Mouse (Mus musculus) T-helper 2 cell (primary cell): ENCODE results near the gene Ttc12.

Experiments
- in situ Hi-C: fragments of 300-600 bp; cut with MboI, MseI; formaldehyde crosslinking; loops from one replicate; pipeline ENCODE4 v1.15.1; 2025; ENCODE audit warnings: high pct_unique_total_duplicates

The Ttc12 gene

DNA sequence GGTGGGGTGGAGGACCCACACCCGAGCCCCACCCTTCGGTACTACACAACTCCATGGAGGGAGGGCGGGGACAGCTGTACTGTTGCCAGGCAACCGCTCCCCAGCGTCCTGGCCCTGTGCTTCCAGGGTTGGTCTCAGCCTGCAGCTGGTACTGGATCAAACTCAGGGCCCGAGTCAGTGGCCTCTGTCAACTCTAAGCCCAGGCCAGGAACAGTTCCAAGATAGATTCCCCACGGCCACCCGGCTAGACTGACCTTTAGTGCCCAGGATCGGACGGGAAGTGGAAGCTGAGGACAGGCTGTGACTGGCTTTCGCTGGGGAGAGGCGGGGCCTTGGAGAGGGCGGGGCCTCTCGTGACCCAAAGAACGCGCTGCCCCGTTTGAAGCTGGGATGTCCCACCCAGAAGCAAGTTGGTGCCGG lies at the start of gene Ttc12:
Gene Ttc12, minus strand, starts transcription at position 334 of the 420 bp plus-strand sequence.
- in situ Hi-C loops, result loop anchor here (5.0 kb wide), 1 partner anchor 409 kb away; no protein-coding TSS in a partner anchor

DNA sequence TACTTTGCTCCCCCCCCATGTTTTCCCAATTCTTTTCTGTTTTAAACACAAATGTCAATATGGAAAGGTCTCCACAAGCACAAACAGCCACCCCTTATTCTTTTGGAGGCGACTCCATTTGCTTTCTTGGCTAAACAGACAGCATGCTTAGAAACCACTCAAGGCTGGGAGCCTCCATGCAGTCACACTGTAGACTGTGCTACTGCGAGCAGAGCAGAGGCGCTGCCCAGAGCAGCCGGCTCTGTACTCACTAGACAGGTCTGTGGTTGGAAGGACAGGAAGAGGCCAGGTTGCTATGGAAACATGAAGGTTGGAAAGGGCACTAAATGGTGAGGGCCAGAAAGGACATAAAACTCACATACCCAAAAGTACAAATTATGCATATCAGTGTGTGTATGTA lies 48.9 kb upstream of the Ttc12 start:
- in situ Hi-C loops, result no loop called here

DNA sequence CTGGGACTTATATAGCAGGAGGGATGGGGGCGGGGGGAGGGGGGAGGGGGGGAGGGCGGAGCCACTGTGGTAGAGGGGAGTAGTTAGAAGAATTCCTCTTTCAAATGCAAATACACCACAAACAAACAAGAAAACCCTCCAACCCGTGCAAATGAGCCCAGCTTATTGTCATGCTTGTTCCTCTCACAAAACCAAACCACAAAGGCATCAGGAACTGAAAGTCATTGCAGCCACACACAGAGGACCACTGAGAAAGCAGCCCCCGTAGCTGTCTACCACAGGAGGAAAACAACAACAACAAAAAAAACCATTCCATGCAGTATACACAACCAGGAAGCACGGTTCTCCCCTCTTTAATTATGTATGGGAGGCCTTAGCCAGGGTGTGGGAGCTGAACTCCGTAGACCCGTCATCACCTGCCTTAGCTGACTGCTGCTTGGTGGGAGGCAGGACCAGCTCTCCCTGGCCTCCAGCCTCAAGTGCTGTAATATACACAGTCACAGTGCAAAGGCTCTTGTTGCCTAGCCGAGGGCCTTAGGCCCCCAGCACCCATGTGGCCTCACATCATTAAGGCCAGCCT lies 48.0 kb upstream of the Ttc12 start:
- in situ Hi-C loops, result no loop called here

DNA sequence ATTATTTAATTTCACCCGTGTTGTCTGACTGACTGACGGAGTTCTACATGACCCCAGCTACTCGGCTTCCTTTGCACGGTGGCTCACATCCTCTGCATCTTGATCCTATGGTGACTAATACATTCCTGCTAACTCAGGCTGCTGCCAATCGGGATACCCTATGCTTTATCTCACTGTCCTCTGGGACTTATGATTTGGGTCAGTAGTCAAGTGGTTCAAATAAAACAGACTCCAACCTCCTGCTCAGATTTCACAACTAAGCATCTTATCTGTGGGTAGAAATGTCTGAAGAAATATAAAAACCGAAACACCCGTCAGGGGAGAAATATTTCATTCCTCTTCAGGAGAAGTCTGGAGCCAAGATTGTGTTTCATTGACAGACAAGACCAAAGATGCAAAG lies 47.4 kb upstream of the Ttc12 start:
- in situ Hi-C loops, result no loop called here

DNA sequence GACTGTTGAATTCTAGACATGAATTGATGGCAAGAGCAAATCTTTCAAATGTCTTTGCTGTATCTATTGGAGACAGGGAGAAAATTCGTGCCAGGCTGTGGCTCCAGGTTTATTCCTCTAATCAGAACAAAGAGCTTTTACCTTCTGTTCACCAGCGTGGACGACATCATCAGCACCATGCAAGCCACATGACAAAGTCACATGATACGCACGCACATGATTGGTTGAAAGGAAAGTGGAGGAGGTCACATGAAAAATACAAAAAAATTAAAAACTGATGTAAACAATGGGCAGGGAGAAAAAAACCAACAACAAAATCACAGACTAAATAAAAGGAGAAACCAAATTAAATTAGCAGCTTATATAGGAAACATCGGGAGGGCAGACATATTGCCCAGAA lies 45.8 kb upstream of the Ttc12 start:
- in situ Hi-C loops, result no loop called here

DNA sequence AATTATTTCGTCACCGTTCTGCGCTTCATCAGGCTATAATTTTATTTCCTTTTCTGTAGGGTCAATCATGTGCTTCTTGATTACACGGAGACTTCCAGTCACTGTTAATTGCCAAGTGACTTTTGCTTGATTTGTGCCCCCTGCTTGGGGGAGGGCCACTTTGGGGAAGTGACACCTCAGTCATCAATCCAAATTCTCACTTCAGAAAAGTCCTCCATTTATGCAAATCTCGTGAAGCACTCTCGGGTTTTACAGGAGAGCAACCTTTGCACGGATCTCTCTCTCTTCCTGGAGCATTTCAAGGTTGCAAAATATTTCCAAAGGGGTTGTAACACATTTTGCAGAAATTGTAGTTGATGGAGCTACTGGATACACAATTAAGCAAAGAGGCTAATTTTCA lies 45.2 kb upstream of the Ttc12 start:
- in situ Hi-C loops, result no loop called here

DNA sequence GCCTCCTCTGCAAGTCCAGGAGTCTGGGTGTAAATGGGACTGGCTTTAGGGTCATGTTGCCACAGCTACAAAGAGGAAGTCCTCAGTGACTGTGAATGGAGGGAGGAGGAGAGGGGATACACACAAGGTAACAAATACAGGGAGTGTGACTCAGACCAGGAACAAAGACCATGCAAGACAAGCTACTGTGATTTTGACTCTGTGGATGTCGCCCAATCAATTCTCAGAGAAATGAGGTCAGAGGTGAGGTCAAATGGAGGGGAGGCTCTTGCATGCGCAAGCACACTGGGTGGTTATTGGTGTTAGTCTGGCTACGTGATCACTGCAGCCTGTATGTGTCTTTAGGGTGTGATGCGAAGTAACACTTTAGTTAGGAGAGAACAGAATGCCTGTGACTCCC lies 44.7 kb upstream of the Ttc12 start:
- in situ Hi-C loops, result no loop called here

DNA sequence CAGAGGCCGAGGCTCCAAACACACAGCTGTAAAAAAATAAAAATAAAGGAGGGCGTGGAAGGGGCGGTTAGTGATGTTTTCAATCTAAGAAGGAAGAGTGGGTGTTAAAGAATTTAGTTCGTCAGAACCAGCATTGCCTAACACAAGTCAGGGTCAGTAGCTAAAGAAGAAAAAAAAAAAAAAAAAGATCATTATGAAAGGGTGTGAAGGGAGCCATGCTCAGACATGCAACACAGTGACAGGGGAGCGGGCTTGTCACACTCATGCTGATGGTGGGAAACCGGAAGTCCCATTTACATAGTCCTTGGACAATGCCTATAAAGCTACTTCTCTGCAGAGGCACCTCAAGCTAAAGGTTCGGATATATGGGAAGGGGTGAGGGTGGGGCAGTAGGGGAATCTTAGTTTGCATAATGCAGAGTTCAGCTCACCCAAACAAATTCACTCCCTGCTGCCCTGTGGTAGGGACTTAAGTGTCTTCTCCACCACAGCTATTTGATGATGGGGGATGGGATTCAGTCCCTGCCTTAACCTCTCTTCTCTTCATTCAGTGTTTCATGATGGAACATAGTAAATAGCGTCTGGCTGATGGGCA lies 43.4 kb upstream of the Ttc12 start:
- in situ Hi-C loops, result no loop called here

DNA sequence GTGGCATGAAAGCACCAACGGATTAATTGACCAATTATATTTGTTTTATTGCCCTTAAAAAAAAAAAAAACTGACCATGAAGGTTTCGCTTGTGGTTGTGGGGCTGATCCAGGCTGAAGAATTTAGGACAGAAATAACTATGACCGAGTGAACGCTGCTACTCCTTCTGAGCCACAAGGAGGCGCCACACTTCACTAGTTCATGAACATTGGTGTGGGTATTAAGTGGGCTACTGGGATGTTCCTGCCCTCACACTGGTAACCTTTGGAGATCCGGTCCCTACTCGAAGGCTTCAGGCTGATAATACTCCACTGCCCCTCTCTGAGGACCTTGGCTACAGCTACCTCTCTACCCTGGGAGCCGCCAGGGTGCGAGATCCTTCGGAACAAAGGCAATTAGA lies 42.9 kb upstream of the Ttc12 start:
- in situ Hi-C loops, result no loop called here

DNA sequence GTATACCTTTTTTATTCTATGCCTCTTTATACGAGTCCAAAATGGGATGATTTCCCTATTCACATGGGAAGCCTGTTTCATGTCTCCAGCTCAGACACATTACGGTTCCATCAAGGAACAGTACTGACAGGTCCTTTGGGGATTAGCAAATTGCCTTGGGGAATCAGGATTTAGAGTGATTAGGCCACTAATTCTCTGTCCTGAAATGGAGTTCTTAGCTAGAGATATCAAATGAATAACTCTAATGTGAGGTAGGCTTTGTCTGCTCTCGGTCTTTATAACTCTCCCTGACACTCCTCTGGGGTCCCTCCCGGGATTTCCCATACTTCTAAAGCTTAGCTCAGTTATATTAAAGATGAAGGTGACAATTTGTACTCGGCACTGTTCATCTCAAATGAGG lies 42.0 kb upstream of the Ttc12 start:
- in situ Hi-C loops, result no loop called here

DNA sequence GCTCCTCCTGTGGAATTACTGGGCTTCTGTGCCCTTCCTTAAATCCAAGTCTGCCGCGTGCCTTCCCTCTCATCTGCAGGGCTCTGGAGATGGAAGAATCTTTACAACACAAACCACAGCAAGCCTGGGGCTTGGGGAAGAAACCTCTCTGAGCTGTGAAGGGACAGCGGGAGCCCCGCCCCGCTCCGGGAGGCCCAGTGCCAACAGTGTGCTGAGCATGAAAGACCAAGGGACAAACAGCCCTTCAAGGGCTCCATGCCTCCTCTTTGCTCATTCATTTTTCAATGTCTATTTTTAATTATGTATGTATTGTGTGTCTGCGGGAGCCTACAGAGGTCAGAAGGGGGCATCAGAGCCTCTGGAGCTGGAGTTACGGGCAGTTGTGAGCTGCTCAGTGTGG lies 41.3 kb upstream of the Ttc12 start:
- in situ Hi-C loops, result no loop called here

DNA sequence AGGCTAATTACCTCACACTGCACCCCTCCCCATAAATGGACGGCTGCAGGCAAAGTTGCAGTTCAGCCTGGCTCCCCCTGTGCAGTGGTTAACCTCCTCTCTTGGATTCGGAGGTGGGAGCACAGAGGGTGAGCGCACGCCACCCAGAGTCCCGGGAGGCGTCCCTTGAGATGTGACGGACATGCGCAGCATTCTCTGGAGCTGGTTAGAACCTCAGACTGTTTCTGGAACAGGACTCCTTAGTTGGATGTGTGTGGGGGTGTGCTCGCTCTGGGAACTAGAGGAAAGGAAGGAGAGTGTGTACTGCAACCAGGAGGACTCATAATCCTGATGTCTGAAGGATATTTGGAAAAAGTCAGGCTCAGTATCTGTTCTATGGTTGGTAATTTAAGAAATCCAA lies 38.7 kb upstream of the Ttc12 start:
- in situ Hi-C loops, result no loop called here

DNA sequence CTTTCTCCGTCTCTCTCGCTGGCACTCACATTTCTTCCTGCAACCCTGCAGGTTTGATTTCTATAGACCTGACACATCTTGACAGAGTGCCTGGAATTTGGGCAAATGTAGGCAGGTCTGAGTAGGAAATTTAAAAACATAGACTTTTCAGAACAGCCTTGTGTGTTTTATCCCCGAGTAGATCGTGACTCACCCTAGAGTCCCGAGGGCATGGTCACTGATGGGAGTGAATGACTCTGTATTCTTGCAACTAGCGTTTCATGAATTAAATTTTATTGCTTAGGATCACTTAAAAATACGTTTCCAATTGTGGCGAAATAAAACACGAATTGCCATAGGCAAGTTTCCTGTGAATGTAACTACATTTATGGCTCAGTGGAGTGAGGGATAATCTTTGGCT lies 37.9 kb upstream of the Ttc12 start:
- in situ Hi-C loops, result no loop called here

DNA sequence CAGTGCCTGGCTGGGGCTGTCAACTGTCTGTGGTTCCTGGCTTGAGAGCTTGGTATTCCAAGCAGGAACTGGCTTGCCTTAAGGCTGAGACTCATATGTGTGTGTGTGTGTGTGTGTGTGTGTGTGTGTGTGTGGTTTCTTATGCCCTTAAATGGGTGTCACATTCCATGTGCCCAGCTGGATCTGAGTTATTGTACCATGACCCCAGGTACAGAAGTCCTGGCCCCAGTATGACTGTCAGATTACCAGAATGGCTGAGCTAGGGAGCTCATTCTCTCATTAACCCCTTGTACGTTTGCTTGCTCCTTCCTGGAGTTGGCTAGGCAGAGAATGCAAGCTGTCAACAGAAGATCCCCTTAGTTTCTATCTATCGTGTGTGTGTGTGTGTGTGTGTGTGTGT lies 28.3 kb upstream of the Ttc12 start:
- in situ Hi-C loops, result no loop called here

DNA sequence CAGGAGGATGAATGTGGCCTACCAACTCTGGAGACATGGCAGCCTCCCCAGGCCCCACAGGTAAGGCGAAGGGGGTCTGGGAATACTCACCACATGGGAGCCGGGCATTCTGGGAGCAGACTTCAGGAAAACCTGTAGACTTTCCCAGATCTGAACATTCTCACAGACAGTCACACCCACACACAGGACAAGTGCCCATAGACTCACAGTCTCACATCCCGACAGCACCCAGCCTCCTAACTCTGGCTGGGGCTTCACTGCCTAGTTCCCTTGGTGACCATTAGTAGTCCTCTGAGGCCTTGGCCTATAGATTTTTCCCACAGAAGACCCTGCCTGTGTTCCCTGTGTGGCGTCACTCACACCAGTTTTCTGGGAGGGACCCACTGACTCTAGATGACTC lies 24.6 kb upstream of the Ttc12 start:
- in situ Hi-C loops, result no loop called here

DNA sequence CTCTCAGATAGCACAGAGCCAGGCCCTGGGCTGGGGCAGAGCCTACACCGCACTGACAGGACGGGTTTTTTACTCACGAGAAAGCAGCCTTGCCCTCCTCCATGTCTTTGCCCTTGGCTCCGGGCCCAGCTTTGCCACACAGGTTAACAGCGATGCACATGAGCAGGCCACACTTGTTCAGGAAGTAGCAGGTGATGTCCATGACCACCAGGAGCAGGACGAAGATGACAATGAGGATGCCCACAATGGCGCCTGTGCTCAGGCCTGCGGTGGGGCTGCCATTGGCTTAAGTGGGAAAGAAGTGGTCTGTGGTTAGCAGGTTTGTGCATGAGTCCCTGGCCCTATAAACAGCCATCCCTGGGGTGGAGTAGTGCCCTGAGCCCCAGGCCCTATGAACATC lies 23.6 kb upstream of the Ttc12 start:
- in situ Hi-C loops, result no loop called here

DNA sequence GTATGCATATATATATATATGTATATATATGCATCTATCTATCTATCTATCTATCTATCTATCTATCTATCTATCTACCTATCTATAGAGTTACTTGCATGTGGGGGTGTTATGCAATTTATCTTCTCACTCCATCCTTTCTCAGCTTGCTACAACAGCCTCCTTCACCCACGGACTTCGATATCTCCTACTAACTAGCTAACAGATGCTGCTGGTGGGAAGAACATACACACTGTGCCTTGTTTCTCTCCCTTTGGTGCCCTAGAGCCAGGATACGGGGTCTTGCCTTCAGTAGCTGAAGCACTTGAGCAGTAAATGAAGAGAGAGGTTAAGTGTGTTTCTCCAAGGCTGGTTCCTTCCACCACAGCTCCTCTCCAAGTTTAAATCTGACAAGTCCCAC lies 23.1 kb upstream of the Ttc12 start:
- in situ Hi-C loops, result no loop called here

DNA sequence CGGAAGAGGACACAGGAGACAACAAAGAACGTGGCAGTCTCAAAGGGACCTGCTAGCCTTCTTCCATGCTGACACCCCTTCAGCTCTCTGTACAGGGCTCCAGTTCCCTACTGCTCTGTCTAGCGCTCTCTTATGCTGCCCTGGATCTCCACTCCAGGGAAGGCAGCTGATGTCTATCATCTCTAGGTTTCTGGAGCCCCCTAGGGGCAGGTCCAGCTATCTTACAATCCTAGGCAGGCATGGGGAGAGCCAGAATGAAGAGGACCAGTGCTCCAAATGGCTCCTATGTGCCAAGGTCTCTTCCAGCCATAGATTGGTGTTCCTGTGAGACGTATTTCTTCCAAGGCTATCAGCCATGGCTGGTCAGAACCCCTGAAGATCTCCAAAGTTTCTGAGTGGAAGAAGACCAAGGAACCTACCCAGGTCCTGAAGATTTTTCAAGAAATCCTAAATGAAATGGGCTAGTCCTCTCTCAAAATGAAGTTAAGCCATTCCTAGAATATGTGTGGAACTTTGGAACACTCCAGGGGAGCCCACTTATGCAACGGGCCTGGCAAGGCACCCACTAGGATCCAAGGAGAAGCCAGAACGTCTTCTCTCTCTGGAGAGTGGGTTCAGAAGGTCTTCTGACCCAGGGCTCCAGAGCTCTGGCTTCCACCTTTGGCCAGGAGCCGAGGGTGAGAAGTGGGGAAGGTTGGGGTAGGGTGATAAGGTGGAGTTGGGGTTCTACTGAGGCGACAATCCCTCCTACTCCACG lies 22.0 kb upstream of the Ttc12 start:
- in situ Hi-C loops, result no loop called here

DNA sequence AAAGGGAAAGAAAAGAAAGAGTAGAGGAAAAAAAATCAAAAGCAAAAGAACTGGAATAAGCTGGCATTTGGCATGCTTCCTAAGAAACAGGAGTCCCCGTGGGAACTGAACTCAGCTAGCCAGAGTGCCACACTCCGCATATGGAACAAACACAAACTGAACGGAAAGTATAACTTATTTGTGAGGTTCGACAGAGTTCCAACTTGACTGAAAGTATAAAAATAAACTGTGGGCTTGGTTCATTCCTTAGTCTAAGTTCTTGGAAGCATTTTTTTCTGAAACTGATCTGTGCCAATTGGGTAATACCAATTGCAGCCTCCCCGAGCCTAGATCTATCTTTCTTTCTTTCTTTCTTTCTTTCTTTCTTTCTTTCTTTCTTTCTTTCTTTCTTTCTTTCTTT lies 18.6 kb upstream of the Ttc12 start:
- in situ Hi-C loops, result no loop called here

DNA sequence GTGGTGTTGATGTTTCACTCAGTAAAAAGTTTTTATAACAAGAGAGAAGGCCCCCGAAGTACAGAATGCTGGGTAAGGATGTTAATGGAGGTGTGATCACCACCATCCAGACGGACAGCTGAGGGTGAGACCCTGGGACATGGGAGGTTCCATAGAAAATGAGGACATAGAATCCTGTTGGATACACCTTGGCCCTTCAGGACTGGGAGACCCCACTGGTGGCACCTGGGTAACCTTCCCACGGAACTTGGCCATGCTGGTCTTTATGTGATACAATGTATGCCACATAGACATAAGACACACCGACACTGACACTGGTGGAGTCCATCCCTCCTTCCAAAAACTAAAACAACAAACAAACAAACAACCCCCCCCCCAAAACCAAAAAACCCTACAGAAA lies 16.2 kb upstream of the Ttc12 start:
- in situ Hi-C loops, result no loop called here

DNA sequence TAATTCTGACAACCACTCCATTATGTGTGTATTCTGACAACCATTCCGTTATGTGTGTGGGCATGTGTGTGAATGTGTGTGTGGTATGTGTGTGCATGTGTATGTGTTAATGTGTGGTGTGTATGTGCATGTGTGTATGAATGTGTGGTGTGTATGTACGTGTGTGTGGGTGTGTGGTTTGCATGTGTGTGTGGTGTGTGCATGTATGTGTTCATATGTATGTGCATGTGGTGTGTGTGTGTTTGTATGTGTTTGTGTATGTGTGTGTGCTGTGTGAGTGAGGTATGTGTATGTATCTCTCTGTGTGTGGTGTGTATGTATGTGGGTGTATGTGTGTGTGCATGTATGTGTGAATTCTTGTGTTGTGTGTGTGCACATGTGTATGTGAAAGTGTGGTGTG lies 13.9 kb upstream of the Ttc12 start:
- in situ Hi-C loops, result loop anchor here (10.0 kb wide), 2 partner anchors 845 to 915 kb away; partner anchors contain the start of gene Rpl10-ps3

DNA sequence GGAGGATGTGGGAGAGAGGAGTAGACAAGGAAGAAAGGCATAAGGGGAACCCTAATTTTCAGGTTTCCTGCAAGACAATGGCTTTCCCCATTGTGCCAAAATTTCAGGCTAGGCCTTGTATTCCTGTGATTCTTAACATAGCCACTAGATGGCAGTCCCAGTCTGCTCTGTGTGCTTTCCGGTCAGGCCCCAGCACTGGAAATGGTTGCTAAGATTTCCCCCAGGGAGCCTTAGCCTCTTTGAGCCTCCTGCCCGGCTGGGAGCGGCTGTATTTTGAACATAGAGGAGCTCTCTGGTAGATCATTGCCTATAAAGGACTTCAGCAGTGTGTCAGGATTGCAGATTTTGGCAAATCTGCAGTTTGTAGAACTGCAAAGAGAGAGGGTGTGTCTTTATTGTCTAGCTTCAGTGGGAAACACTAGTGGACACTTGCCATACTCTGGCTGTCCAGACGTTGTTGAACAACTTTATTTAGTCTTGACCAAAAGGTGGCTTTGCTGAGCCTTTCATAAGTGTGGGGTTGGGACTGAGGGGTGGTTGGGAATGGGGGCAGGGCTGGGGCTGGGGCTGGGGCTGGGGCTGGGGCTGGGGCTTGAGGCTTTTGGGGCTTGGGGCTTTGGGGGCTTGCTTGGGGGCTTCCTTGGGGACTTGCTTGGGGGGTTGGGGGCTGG lies 8.1 kb upstream of the Ttc12 start:
- in situ Hi-C loops, result loop anchor here (10.0 kb wide), 2 partner anchors 851 to 921 kb away; partner anchors contain the start of gene Rpl10-ps3
